Mouse (Mus musculus): ENCODE results near the gene Gmppb. TPM values are rescaled to one million over a fixed set of nuclear protein-coding genes. Genes with fewer than 3 reads are reported as not detected.
A peak's percentile ranks its signal among the peaks of the same experiment; 100 is the strongest.

Gmppb gene
- polyA plus RNA-seq, 1 experiment from 2014 or later: 26.1 TPM

DNA sequence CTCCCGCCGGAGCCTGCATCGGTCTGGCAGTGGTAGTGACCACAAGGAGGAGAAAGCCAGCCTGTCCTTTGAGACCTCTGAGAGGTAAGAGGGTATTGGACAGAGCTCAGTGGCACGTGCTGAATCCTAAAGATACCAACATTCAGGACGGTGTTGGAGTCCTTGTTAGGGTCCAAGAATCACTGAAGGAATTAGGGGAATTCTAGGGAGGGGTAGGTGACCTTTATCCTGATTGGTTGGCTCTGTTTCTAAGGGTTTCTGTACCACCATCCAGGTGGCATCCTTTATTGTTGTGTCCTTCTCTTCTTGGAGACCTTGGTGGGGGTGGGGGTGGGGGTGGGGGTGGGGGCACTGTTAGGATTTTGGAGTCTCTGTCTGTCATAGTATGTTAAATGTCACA is 16.9 kb upstream of the Gmppb start:
- no peaks in the 10 kb centered on the region for H3K9me3 ChIP-seq
- DNase-seq (ENCODE audit: low spot score): no peak

GRCm38 (mm10) chr9:108035331-108036156 is 13.5 kb upstream of the Gmppb start:
- Histone ChIP-seq H3K4me3 (no peak overlapping the region), H3K36me3 (replicated peaks) (peaks cover 86% of the 10 kb centered on the region), H3K27me3 (replicated peaks; ENCODE audit: low read depth, poor library complexity, severe bottlenecking) (no peaks in the 10 kb centered on the region), H3K9me3 (no peaks in the 10 kb centered on the region), H3K27ac (replicated peaks) (no peak overlapping the region), H3K4me1 (no peaks in the 10 kb centered on the region)
- no peak for DNase-seq (ENCODE audit: low spot score)
- whole genome bisulfite sequencing: 96% methylated on average over 2 of the region's 2 CpGs

More for the DNA sequence above, 16.9 kb upstream of the Gmppb start:
- WGBS: 88% methylated on average over 5 of the region's 5 CpGs
- Histone ChIP-seq H3K36me3 (replicated peaks) (peaks cover 89% of the 10 kb centered on the region), H3K27me3 (replicated peaks; ENCODE audit: low read depth, poor library complexity, severe bottlenecking) (no peaks in the 10 kb centered on the region), H3K4me3 (no peak overlapping the region), H3K4me1 (no peaks in the 10 kb centered on the region), H3K27ac (replicated peaks) (no peak overlapping the region)

DNA sequence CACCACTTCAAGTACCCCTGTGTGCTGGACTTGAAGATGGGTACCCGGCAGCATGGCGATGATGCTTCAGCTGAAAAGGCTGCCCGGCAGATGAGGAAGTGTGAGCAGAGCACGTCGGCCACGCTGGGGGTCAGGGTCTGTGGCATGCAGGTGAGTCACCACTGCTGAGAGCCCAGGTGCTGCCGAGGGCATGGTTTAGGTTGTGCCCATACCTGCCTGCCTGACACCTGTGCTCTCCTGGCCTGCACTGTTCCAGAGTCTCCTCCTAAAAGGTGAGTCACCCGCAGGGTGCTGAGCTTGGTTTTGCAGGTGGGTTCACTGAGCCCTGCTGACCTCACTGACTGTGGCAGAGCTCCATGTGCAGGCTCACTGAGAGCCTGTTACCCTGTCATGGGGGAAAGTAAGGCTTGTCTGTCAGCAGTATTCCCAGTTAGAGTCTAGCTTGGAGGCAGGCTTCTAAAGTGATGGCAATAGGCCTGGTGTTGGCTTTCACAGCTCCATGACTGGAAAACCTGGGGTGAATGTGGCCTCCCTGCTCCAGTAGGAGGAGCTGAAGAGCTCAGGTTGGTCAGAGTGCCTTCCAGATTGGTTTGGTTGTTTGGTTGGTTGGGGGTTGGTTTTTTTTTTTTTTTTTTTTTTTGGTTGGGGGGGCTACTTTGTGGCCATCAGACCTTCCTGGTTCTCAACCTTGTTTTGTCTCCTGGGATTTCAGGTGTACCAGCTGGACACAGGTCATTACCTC is 4.1 kb upstream of the Gmppb start:
- WGBS: 94% methylated on average over 8 of the region's 8 CpGs
- H3K27ac ChIP-seq (replicated peaks): no peak overlapping the region
- H3K36me3 ChIP-seq (replicated peaks): peaks cover 69% of the 10 kb centered on the region
- peaks cover 21% of the 10 kb centered on the region for H3K4me1 ChIP-seq
- H3K4me3 ChIP-seq: no peak overlapping the region
- H3K9me3 ChIP-seq: no peaks in the 10 kb centered on the region
- H3K27me3 ChIP-seq (replicated peaks; ENCODE audit: low read depth, poor library complexity, severe bottlenecking): no peaks in the 10 kb centered on the region
- no peak for DNase-seq (ENCODE audit: low spot score)

DNA sequence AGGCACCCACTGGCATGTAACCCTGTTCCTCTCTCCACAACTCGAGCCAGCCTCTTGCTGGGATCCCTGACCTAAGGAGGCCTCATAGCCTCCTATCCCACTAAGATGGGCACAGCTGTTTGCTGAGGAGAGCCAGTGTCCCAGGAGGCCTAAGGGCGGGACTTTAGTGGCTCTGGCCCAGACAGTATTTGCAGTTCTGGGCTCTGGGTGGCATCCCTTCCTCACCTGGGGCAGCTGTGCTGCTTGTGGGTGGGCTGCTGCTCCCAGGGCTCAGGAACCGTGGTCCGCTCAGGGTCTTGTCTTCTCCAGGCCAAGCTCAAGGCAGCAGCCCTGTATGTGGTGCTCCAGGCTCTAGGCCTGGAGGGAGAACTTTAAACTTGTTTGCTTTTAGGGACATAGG is 2.5 kb upstream of the Gmppb start:
- H3K9me3 ChIP-seq: no peaks in the 10 kb centered on the region
- WGBS: 90% methylated on average over 4 of the region's 4 CpGs
- no peak for DNase-seq (ENCODE audit: low spot score)
- H3K4me3 ChIP-seq: 0 out of 2 replicates have a peak overlapping the region, but pooled peaks have one; percentile 16
- H3K27ac ChIP-seq (replicated peaks): no peak overlapping the region
- H3K4me1 ChIP-seq: peaks cover 23% of the 10 kb centered on the region
- H3K27me3 ChIP-seq (replicated peaks; ENCODE audit: low read depth, poor library complexity, severe bottlenecking): no peaks in the 10 kb centered on the region
- H3K36me3 ChIP-seq (replicated peaks): peaks cover 68% of the 10 kb centered on the region

GRCm38 (mm10) chr9:108047601-108048565 is 1.2 kb upstream of the Gmppb start:
- no peak for DNase-seq (ENCODE audit: low spot score)
- Histone ChIP-seq H3K4me3 (peak overlapping the region; percentile 87), H3K27ac (replicated peaks) (no peak overlapping the region; the same call in 1 of the 2 replicates), H3K27me3 (replicated peaks; ENCODE audit: low read depth, poor library complexity, severe bottlenecking) (no peaks in the 10 kb centered on the region), H3K4me1 (peaks cover 33% of the 10 kb centered on the region), H3K36me3 (replicated peaks) (peaks cover 64% of the 10 kb centered on the region), H3K9me3 (no peaks in the 10 kb centered on the region)
- 49% methylated on average over 17 of the region's 17 CpGs for WGBS

- peak overlapping the region; percentile 87 for H3K4me3 ChIP-seq
- H3K4me1 ChIP-seq: peaks cover 39% of the 10 kb centered on the region
- H3K27me3 ChIP-seq (replicated peaks; ENCODE audit: low read depth, poor library complexity, severe bottlenecking): no peaks in the 10 kb centered on the region
- H3K36me3 ChIP-seq (replicated peaks): peaks cover 62% of the 10 kb centered on the region
- DNase-seq (ENCODE audit: low spot score): no peak
- no peaks in the 10 kb centered on the region for H3K9me3 ChIP-seq
- 2% methylated on average over 19 of the region's 19 CpGs for WGBS
- peak overlapping the region; percentile 82 for H3K27ac ChIP-seq (replicated peaks)
Observed at GRCm38 (mm10) chr9:108048566-108048955, 481 bp upstream of the Gmppb start.

- Histone ChIP-seq H3K27ac (replicated peaks) (peak overlapping the region; percentile 82), H3K27me3 (replicated peaks; ENCODE audit: low read depth, poor library complexity, severe bottlenecking) (no peaks in the 10 kb centered on the region), H3K4me1 (peaks cover 44% of the 10 kb centered on the region), H3K9me3 (no peaks in the 10 kb centered on the region), H3K4me3 (peak overlapping the region; percentile 87), H3K36me3 (replicated peaks) (peaks cover 68% of the 10 kb centered on the region)
- no peak for DNase-seq (ENCODE audit: low spot score)
- WGBS: 44% methylated on average over 15 of the region's 15 CpGs
Observed at GRCm38 (mm10) chr9:108049561-108050251, 664 bp downstream of the Gmppb start.

GRCm38 (mm10) chr9:108051184-108051930 is 2.3 kb downstream of the Gmppb start:
- Histone ChIP-seq H3K4me1 (peaks cover 44% of the 10 kb centered on the region), H3K4me3 (no peak overlapping the region), H3K36me3 (replicated peaks) (peaks cover 68% of the 10 kb centered on the region), H3K27ac (replicated peaks) (no peak overlapping the region), H3K27me3 (replicated peaks; ENCODE audit: low read depth, poor library complexity, severe bottlenecking) (no peaks in the 10 kb centered on the region), H3K9me3 (no peaks in the 10 kb centered on the region)
- WGBS: 92% methylated on average over 15 of the region's 15 CpGs
- DNase-seq (ENCODE audit: low spot score): no peak

DNA sequence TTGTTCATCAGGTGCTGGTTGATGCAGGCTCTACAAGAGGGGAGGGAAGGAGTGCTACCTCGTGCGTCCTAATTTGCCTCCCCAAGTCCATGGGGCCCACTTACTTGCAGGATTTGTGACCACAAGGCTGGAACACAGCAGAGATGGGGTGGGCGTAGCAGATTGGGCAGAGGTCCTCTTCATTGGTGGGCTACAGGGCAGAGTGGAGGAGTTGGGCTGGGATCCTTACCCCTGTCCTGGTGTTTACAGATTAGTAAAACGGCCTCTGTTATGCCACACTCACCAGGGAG is 2.8 kb downstream of the Gmppb start:
- peaks cover 68% of the 10 kb centered on the region for H3K36me3 ChIP-seq (replicated peaks)
- H3K27me3 ChIP-seq (replicated peaks; ENCODE audit: low read depth, poor library complexity, severe bottlenecking): no peaks in the 10 kb centered on the region
- H3K4me3 ChIP-seq: no peak overlapping the region
- DNase-seq (ENCODE audit: low spot score): no peak
- peaks cover 47% of the 10 kb centered on the region for H3K4me1 ChIP-seq
- no peaks in the 10 kb centered on the region for H3K9me3 ChIP-seq
- 84% methylated on average over 4 of the region's 4 CpGs for WGBS
- no peak overlapping the region for H3K27ac ChIP-seq (replicated peaks)

GRCm38 (mm10) chr9:108052411-108052810 is 3.4 kb downstream of the Gmppb start:
- Histone ChIP-seq H3K27ac (replicated peaks) (no peak overlapping the region), H3K4me1 (peaks cover 48% of the 10 kb centered on the region), H3K36me3 (replicated peaks) (peaks cover 68% of the 10 kb centered on the region), H3K9me3 (no peaks in the 10 kb centered on the region), H3K27me3 (replicated peaks; ENCODE audit: low read depth, poor library complexity, severe bottlenecking) (no peaks in the 10 kb centered on the region), H3K4me3 (peak overlapping the region; percentile 32; the same call in 1 of the 2 replicates)
- 75% methylated on average over 7 of the region's 7 CpGs for WGBS
- DNase-seq (ENCODE audit: low spot score): no peak

- peak; percentile 94 for DNase-seq (ENCODE audit: low spot score)
- Histone ChIP-seq H3K27ac (replicated peaks) (peak within 1 kb of the TSS; percentile 20), H3K36me3 (replicated peaks) (peaks cover 72% of the 10 kb centered on the region), H3K9me3 (no peaks in the 10 kb centered on the region), H3K4me1 (peaks cover 41% of the 10 kb centered on the region), H3K27me3 (replicated peaks; ENCODE audit: low read depth, poor library complexity, severe bottlenecking) (no peaks in the 10 kb centered on the region), H3K4me3 (peak within 1 kb of the TSS; percentile 32; the same call in 1 of the 2 replicates)
- WGBS: 55% methylated on average over 20 of the region's 20 CpGs
Observed at GRCm38 (mm10) chr9:108052885-108053664, 4.0 kb downstream of the Gmppb start, which contains the start of gene Amigo3. Gene Amigo3, plus strand, starts transcription at chr9:108053159.

Data from embryonic facial prominence, embryonic 10.5 days (tissue).